Mouse (Mus musculus) heart, postnatal 14 days (tissue): ENCODE measurements around the gene Cyp4a14. TPM values are rescaled to one million over a fixed set of nuclear protein-coding genes. Genes with fewer than 3 reads are reported as not detected.
"Not testable (repeated sequence)": the region's sequence is repeated elsewhere in the genome, so short reads cannot be mapped to it uniquely, and the experiment has no call there.

Source experiments
- DNase-seq, 2 experiments: peaks; one replicate each; pipeline ENCODE4 v3.0.0; 2021 to 2022
- intact Hi-C: fragments of 180-260 bp; cut with DNase I; formaldehyde crosslinking; loops from one replicate; pipeline ENCODE4 v1.15.1; 2025
- long read RNA-seq, 2 experiments: library from polyadenylated mRNA; stranded (forward); transcript quantifications; one replicate each; pipeline ENCODE4 v2.0.0; 2021
- total RNA-seq, 2 experiments: library from RNA; stranded (reverse); gene quantifications; 2 replicates each; pipeline ENCODE4 v1.2.3; 2021

The Cyp4a14 gene
- total RNA-seq: not detected
- long read RNA-seq, experiment 1: 0 reads
- long read RNA-seq, experiment 2: 0 reads

- intact Hi-C loops: no loop called here
- no peak for DNase-seq
Observed at GRCm38 (mm10) chr4:115496001-115496400, at the start of gene Cyp4a14. TSS of gene Cyp4a14 (minus strand) at chr4:115496142.

DNA sequence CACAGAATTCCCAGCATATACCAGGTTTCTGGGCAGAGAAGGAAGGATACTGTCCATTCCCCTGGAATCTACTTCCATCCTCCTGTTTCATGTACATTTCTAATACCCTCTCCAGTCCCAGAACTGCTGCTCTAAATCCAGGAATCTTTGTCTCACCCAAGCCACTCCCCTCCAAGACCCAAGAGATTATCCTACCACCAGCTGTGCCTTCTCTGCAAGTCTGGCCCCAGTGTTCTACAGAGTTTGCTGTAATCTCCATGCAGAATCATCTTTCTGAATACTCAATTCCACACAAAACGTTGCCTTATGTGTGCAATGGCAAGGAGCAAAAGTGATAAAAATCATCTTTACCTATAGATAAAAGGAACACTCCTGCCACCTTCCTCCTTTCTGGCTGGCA, 49.2 kb upstream of the Cyp4a14 start:
- no peak for DNase-seq
- intact Hi-C loops: no loop called here

- DNase-seq: no peak
Observed at GRCm38 (mm10) chr4:115521766-115522165, 25.8 kb upstream of the Cyp4a14 start.

DNA sequence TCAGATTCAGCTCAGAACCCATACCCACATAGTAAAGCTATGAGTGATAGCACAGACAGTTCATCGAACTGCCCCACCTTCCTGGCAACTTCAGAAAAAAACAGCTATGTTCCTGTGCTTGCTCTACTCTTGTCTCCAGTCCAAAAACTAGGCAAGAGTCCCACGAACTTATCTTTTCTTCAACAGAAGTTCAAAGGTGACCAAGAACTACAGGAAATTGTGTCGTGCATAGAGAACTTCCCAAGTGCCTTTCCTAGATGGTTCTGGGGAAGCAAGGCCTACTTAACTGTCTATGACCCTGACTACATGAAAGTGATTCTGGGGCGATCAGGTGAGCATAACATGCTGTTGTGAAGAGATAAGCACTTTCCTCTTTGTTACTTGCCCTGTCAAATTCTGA, 23.5 kb upstream of the Cyp4a14 start:
- DNase-seq: no peak
- intact Hi-C loops: no loop called here

More at GRCm38 (mm10) chr4:115521766-115522165, 25.8 kb upstream of the Cyp4a14 start:
- intact Hi-C loops: no loop called here

DNA sequence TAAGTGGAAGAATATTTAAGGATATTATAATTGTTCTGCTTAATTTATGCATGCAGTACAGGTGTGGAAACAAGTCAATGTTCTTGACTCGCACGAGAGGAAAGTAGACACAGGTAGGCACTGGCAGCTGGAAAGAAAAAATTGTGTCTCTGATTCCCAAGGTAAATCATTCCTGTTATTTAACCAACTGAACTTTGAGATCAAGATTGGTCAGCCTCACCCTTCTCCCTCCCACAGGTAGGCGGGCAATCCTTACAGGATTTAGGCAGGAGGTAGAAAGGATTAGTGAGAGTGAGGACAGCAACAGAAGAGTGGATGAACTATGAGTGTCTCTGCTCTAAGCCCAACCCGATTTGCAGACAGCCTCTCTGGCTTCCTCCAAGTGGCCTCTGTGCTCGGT, 22.1 kb upstream of the Cyp4a14 start, which contains the start of gene Cyp4a10:
Cyp4a10 (plus strand) TSS at position 265 of the 400 bp plus-strand sequence.
- DNase-seq, intact Hi-C loops: not testable (repeated sequence)

DNA sequence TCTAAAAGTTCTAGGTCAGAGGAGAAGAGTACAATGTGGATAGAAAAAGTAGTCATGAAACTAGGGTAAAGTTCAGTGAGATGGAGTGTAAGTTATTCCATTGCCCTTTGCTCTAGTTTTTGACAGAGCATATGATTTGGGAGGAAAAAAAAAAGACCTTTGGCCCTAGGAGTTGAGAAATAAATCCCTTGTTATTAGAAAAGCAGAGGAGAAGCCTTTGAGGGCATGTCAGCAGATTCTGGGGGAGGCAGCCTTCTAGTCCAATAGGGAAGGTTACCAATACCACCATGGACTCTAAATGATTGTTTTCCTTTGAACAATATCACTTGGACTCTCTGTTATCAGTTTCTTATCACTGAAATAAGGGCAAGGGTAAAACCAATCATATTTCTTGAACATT, 18.0 kb upstream of the Cyp4a14 start:
- DNase-seq, intact Hi-C loops: not testable (repeated sequence)

- intact Hi-C loops: no loop called here
- DNase-seq: no peak
Observed at GRCm38 (mm10) chr4:115497466-115497865, 1.5 kb upstream of the Cyp4a14 start.

DNA sequence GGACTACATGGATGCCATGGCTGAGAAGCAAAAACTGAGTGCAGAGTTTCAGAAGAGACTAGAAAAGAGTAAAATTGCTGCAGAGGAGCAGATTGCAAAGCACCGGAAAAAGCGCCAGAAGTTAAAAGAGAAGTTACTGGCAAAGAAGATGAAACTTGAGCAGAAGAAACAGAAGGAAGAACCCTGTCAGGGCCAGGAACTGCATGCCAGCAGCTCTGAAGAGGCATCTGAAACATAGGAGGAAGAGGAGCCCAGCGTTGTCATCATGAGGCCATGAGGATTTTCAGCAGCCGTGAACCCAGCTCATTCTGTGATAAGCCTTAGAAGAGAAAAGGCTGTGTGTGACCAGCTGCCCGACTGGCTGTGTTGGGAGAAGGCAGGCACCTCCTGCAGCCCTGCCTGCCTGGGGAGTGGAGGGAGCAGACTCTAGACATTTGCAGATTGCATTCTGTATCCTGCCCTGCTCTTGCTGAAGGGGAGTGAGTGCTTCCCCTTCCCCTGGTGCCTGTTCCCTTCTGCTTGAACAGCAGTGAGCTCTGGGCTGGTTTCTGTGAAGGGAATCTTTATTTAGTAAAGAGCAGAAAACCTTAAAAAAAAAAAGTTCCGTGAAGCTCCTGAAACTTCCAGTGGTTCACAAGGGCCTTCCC, 14.8 kb downstream of the Cyp4a14 start:
- DNase-seq: no peak
- intact Hi-C loops: no loop called here

DNA sequence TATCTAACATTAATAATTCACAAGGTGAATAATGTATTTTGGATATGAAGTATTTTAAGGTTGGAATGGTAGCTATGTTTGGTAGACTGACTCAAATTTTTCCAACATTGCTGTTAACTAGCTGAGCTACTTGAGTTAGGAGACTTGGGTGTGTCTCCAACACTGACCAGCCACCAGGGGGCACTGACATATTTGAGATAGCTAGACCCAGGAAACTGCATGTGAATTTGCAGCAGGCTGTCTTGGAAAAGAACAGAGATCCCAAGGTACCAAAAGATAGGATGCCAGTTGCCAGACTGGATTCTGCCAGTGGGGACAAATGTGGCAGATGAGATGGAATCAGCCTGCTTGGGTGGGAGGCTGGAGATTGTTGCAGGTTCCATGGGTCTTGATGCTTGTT, 19.9 kb downstream of the Cyp4a14 start:
- intact Hi-C loops: loop anchor here (1.0 kb wide), 1 partner anchor 233 kb away; no protein-coding TSS in a partner anchor
- peak; percentile 31 to 49 for DNase-seq

GRCm38 (mm10) chr4:115473585-115473984, 22.4 kb downstream of the Cyp4a14 start:
- intact Hi-C loops, DNase-seq: not testable (repeated sequence)

- no peak for DNase-seq
- intact Hi-C loops: no loop called here
Observed at GRCm38 (mm10) chr4:115452304-115452703, 43.6 kb downstream of the Cyp4a14 start, which contains the start of gene Cyp4a30b. TSS of gene Cyp4a30b (plus strand) at chr4:115452604.

- DNase-seq: no peak
- intact Hi-C loops: no loop called here
Observed at GRCm38 (mm10) chr4:115450577-115451137, 45.3 kb downstream of the Cyp4a14 start.

Other genes with a start within 250 kb of the Cyp4a14 start
- gene Cyp4a12a, start 197.1 kb downstream of the Cyp4a14 start, total RNA-seq: not detected
- under 1 TPM in 1 of 2 experiments, not detected in 1; 0.26 TPM for gene Cyp4a12b, start 84.5 kb downstream of the Cyp4a14 start, total RNA-seq
- not detected for gene Cyp4a30b, start 43.5 kb downstream of the Cyp4a14 start, total RNA-seq
- under 1 TPM; 0.12 to 0.24 TPM for gene Cyp4a10, start 22.1 kb upstream of the Cyp4a14 start, total RNA-seq
- not detected for gene Cyp4a31, start 67.5 kb upstream of the Cyp4a14 start, total RNA-seq
- gene Cyp4a32, start 104.8 kb upstream of the Cyp4a14 start, total RNA-seq: not detected
- gene Cyp4b1, start 151.6 kb upstream of the Cyp4a14 start, total RNA-seq: 10 to 100 TPM; 22.7 to 29.9 TPM
- 10 to 100 TPM; 34.0 to 35.3 TPM for gene Efcab14, start 241.6 kb upstream of the Cyp4a14 start, total RNA-seq